Mouse (Mus musculus) E14TG2a.4 (cell line): ENCODE data around the gene Foxl1.

Experiments
- CTCF ChIP-seq: conservative IDR thresholded peaks from 2 replicates; pipeline ENCODE4 v1.5.1; 2014; ENCODE audit warnings: low read length
- POU5F1 ChIP-seq: IDR thresholded peaks from 2 replicates; pipeline ENCODE4 v1.6.1; 2014; ENCODE audit warnings: low read length, borderline replicate concordance

GRCm38 (mm10) chr8:121079944-121080343 is 47.8 kb upstream of the Foxl1 start:
- TF ChIP-seq CTCF (no peak), POU5F1 (no peak)
